Mouse (Mus musculus): ENCODE results near the gene Fads2.
A peak's percentile ranks its signal among the peaks of the same experiment; 100 is the strongest.

Fads2 gene

GRCm38 (mm10) chr19:10060783-10061590 is 40.6 kb downstream of the Fads2 start:
- no peak for DNase-seq

GRCm38 (mm10) chr19:10059911-10060567 is 41.5 kb downstream of the Fads2 start:
- peak; percentile 55 to 70 for DNase-seq

GRCm38 (mm10) chr19:10058876-10059427 is 42.6 kb downstream of the Fads2 start:
- DNase-seq, result no peak

- DNase-seq, result no peak
These were observed 43.2 kb downstream of the Fads2 start for GRCm38 (mm10) chr19:10058352-10058825.

GRCm38 (mm10) chr19:10057486-10058351 is 43.8 kb downstream of the Fads2 start:
- peak; percentile 97 for DNase-seq

GRCm38 (mm10) chr19:10056686-10057085 is 44.9 kb downstream of the Fads2 start:
- no peak for DNase-seq

- DNase-seq, result peak; percentile 70 to 89
These were observed 45.5 kb downstream of the Fads2 start for GRCm38 (mm10) chr19:10055783-10056660.

GRCm38 (mm10) chr19:10055261-10055660 is 46.3 kb downstream of the Fads2 start:
- no peak for DNase-seq

- no peak for DNase-seq
These were observed 47.0 kb downstream of the Fads2 start for GRCm38 (mm10) chr19:10054361-10055075.

- no peak for DNase-seq
These were observed 47.8 kb downstream of the Fads2 start for GRCm38 (mm10) chr19:10053692-10054260.

- no peak for DNase-seq
These were observed 48.8 kb downstream of the Fads2 start for GRCm38 (mm10) chr19:10052698-10053097.

GRCm38 (mm10) chr19:10050438-10050837 is 51.1 kb downstream of the Fads2 start:
- DNase-seq, result no peak

- peak in 1 of 2 experiments; percentile 40 for DNase-seq
These were observed 52.0 kb downstream of the Fads2 start for GRCm38 (mm10) chr19:10049533-10049932.

GRCm38 (mm10) chr19:10046983-10047382 is 54.6 kb downstream of the Fads2 start:
- no peak for DNase-seq

- DNase-seq, result peak; percentile 67 to 82
These were observed 55.2 kb downstream of the Fads2 start for GRCm38 (mm10) chr19:10046346-10046745.

- DNase-seq, result no peak
These were observed 55.8 kb downstream of the Fads2 start for GRCm38 (mm10) chr19:10045707-10046106.

GRCm38 (mm10) chr19:10043643-10044042 is 57.9 kb downstream of the Fads2 start:
- peak; percentile 84 to 86 for DNase-seq

- no peak for DNase-seq
These were observed 58.7 kb downstream of the Fads2 start for GRCm38 (mm10) chr19:10042816-10043215.

GRCm38 (mm10) chr19:10042232-10042631 is 59.3 kb downstream of the Fads2 start:
- peak in 1 of 2 experiments; percentile 38 for DNase-seq

GRCm38 (mm10) chr19:10041388-10042148 is 60.0 kb downstream of the Fads2 start, which contains the start of gene Fads3:
TSS of gene Fads3 (plus strand) at chr19:10041569.
- peak; percentile 87 to 95 for DNase-seq
